Mouse (Mus musculus) thymus, postnatal 10 days (tissue): ENCODE results near the gene Fsd1.

Experiments
- DNase-seq, 2 experiments: peaks; one replicate each; pipeline ENCODE4 v3.0.0; 2021; ENCODE audit warnings: low spot score in 2 of 2

Fsd1 gene

GRCm38 (mm10) chr17:55961631-55962030 lies 24.7 kb upstream of the Fsd1 start:
- no peak for DNase-seq

GRCm38 (mm10) chr17:55963171-55963570 lies 23.1 kb upstream of the Fsd1 start:
- DNase-seq, result no peak

GRCm38 (mm10) chr17:55964496-55964895 lies 21.8 kb upstream of the Fsd1 start:
- DNase-seq, result no peak

- DNase-seq, result no peak
Observed at GRCm38 (mm10) chr17:55964996-55965395, 21.3 kb upstream of the Fsd1 start.

- no peak for DNase-seq
Observed at GRCm38 (mm10) chr17:55967186-55967585, 19.1 kb upstream of the Fsd1 start.

GRCm38 (mm10) chr17:55968210-55968609 lies 18.1 kb upstream of the Fsd1 start:
- DNase-seq, result no peak

- no peak for DNase-seq
Observed at GRCm38 (mm10) chr17:55969560-55969959, 16.7 kb upstream of the Fsd1 start.

GRCm38 (mm10) chr17:55969966-55970891 lies 16.1 kb upstream of the Fsd1 start, which contains the start of gene Shd:
TSS of gene Shd (plus strand) at chr17:55970467.
- DNase-seq, result no peak

DNA sequence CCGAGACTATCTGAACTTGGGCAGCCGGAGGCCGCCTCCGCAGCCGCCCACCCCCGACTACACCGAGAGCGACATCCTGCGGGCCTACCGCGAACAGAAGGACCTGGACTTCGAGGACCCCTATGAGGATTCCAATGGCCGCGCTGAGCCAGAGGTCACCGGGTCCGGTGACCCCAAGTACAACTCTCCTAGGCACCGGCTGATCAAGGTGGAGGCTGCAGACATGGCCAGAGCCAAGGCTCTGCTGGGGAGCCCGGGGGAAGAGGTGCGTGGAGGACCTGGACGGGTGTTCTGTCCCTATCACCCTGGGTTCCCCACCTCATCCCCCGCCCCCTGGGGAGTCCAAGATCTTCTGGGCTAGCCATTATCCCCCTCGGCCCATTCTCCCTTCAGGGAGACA lies 14.9 kb upstream of the Fsd1 start:
- no peak for DNase-seq

DNA sequence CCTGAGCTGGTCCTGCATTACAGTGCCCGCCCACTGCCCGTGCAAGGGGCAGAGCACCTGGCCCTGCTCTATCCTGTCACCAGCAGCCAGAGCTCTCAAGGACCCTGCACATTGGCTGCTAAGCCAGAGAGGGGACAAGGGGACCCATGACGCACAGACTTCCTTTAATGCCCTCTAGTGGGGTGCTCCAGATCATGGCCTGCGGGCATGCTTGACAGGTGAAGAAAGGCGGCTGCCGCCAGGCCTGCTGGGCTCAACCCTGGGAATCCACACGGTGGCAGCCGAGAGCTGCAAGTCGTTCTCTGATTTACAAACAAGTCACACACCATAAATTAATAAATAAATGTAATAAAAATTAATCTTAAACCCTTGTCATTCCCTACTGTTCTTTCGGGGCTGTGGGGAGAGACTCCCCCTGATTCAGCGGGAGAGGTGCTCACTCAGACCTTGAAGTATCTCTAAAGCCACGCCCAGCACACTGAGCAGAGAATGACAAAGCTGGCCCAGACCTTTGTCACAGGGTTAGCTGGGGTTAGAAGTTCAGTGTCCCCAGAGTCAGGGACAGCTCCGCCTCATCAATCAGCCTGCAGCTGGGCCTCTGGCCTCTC lies 9.9 kb upstream of the Fsd1 start:
- peak; percentile 60 to 74 for DNase-seq

DNA sequence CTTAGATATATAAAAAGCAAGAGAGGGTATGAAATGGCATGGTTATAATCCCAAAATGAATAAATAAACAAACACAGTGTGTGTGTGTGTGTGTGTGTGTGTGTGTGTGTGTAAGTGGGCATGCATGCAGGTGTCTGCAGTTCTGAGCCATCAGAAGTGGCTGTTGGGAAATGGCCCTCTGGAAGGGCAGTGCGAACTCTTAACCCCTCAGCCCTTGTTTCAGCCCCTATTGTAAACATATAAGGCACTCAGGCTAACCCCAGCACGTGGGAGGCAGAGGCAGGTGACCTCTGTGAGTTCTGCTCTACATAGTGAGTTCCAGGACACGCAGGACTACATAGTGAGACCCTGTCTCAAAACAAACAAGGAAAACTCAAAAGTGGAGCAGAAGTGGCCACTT lies 9.0 kb upstream of the Fsd1 start:
- no peak for DNase-seq

GRCm38 (mm10) chr17:55990278-55990898 lies 4.1 kb downstream of the Fsd1 start:
- no peak for DNase-seq

DNA sequence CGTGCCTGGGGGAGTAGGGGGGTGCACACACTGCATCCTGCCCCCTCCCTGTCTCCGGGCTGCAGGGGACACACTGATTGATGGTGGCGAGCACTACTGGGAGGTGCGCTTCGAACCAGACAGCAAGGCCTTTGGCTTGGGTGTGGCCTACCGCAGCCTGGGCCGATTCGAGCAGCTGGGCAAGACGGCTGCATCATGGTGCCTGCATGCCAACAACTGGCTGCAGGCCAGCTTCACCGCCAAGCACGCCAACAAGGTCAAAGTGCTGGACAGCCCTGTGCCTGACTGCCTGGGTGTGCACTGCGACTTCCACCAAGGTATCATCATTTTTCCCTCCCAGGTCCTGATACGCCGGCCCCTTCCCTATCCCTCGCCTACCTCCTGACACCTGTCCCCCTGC lies 9.7 kb downstream of the Fsd1 start:
- no peak for DNase-seq

GRCm38 (mm10) chr17:55999794-56000499 lies 13.6 kb downstream of the Fsd1 start:
- no peak for DNase-seq

GRCm38 (mm10) chr17:56003000-56003399 lies 16.7 kb downstream of the Fsd1 start:
- DNase-seq, result no peak

- peak in 1 of 2 experiments; percentile 49 for DNase-seq
Observed at GRCm38 (mm10) chr17:56005415-56006061, 19.2 kb downstream of the Fsd1 start, which contains the start of the genes Stap2 and Mpnd. TSS of gene Stap2 (minus strand) at chr17:56005584. TSS of gene Mpnd (plus strand) at chr17:56005711.

GRCm38 (mm10) chr17:56006956-56007355 lies 20.6 kb downstream of the Fsd1 start:
- no peak for DNase-seq

- DNase-seq, result no peak
Observed at GRCm38 (mm10) chr17:56007444-56008355, 21.4 kb downstream of the Fsd1 start.

DNA sequence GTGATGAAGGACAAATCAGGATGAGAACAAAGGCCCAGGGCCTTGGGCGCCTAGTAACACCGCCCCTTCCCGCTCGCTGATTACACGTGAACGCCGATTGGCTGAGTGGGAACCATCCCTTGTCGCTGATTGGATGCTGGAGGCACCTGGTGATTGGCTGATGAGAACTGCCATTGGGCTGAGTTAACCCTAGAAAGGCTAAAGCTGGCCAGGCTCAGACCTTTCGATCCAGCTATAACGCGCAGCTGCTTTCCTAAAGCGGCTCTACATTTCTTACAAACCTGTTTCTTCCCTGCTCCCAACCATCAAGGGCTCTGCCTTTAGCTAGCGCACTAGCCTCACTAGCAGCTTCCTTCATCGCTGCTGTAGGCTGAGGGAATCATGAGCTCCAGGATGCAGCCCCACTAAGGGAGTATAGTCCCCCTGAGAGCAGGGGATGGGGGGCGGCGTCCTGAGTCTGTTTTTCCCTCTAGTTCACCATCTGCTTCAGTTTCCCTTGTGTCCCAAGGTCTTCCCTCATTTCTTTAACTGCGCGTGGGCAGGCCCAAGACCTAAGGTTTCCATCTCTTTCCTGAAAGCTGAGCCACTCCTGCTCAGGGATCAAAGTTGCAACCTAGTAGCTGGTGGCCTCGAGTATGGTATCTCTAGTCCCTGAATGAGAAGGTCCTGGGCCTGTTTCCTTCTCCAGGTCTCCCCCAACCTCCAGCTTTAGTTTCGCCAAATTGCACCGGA lies 22.2 kb downstream of the Fsd1 start:
- DNase-seq, result peak; percentile 86 to 92
